Mouse (Mus musculus) midbrain, embryonic 12.5 days (tissue): ENCODE results near the gene Tmem221. TPM values are rescaled to one million over a fixed set of nuclear protein-coding genes. Genes with fewer than 3 reads are reported as not detected.

Source experiments
- ATAC-seq: fragments of 200-750 bp; cut with Nextera tagmentation; 2 replicates; pipeline ENCODE4 v1.8.0; 2017; ENCODE audit warnings: low read depth, moderate TSS enrichment, moderate library complexity; ENCODE audit not compliant: low FRiP score
- H3K27ac ChIP-seq: fragments of 300-500 bp; sonication (generic); replicated peaks from 2 replicates; pipeline ENCODE4 v1.5.1; 2016; ENCODE audit warnings: mild to moderate bottlenecking
- H3K27me3 ChIP-seq: fragments of 300-500 bp; sonication (generic); 2 replicates; pipeline ENCODE4 v1.6.1; 2016; ENCODE audit warnings: mild to moderate bottlenecking
- H3K36me3 ChIP-seq: fragments of 300-500 bp; sonication (generic); 2 replicates; pipeline ENCODE4 v1.6.1; 2016
- H3K4me1 ChIP-seq: fragments of 300-500 bp; sonication (generic); 2 replicates; pipeline ENCODE4 v1.6.1; 2016
- H3K4me2 ChIP-seq: fragments of 300-500 bp; sonication (generic); replicated peaks from 2 replicates; pipeline ENCODE4 v1.6.1; 2016; ENCODE audit warnings: mild to moderate bottlenecking, moderate library complexity
- H3K4me3 ChIP-seq: fragments of 300-500 bp; sonication (generic); 2 replicates; pipeline ENCODE4 v1.5.1; 2016; ENCODE audit warnings: mild to moderate bottlenecking
- H3K9ac ChIP-seq: fragments of 300-500 bp; sonication (generic); replicated peaks from 2 replicates; pipeline ENCODE4 v1.6.1; 2016; ENCODE audit warnings: mild to moderate bottlenecking, moderate library complexity
- H3K9me3 ChIP-seq: fragments of 300-500 bp; sonication (generic); 2 replicates; pipeline ENCODE4 v1.6.1; 2016; ENCODE audit warnings: mild to moderate bottlenecking
- WGBS: fragments of 180-500 bp; shearing (Covaris S2); methylation state at CpG from one replicate; pipeline ENCODE4 v1.1.7; 2016; 5-methylcytosine and 5-hydroxymethylcytosine counted together
- polyA plus RNA-seq: library from polyadenylated mRNA; unstranded; fragments of >200 nt; fragmentation: Nextera tagmentation; extraction: Ambion mirVana; gene quantifications from 2 replicates; pipeline ENCODE4 v1.2.1, GENCODE M21; 2016

Tmem221 gene
- polyA plus RNA-seq = 0.14 TPM in 2 replicates

GRCm38 (mm10) chr8:71558071-71558957, at the start of gene Tmem221:
Tmem221 (minus strand) TSS chr8:71558871.
- 6% methylated on average over 70 of the region's 70 CpGs for WGBS
- Histone ChIP-seq H3K9me3 (no peaks in the 10 kb centered on the region), H3K27ac (no peak within 1 kb of the TSS), H3K4me1 (peaks cover 17% of the 10 kb centered on the region), H3K36me3 (no peaks in the 10 kb centered on the region), H3K4me3 (peak within 1 kb of the TSS; percentile 24), H3K4me2 (peak within 1 kb of the TSS; percentile 45), H3K9ac (no peak within 1 kb of the TSS), H3K27me3 (peaks cover 97% of the 10 kb centered on the region)
- 0 out of 2 replicates have a peak, but pooled peaks have one; percentile 7 for ATAC-seq

GRCm38 (mm10) chr8:71604021-71604420, 45.4 kb upstream of the Tmem221 start:
- Histone ChIP-seq H3K9me3 (no peaks in the 10 kb centered on the region), H3K4me3 (no peak overlapping the region), H3K4me1 (peaks cover 15% of the 10 kb centered on the region; the same call in 1 of the 2 replicates), H3K36me3 (0 out of 2 replicates have a peak, but pooled peaks cover 9% of the 10 kb centered on the region), H3K27me3 (peaks cover 65% of the 10 kb centered on the region), H3K4me2 (no peak overlapping the region), H3K9ac (0 out of 2 replicates have a peak overlapping the region, but pooled peaks have one; percentile 11), H3K27ac (no peak overlapping the region)
- WGBS = 57% methylated on average over 7 of the region's 7 CpGs
- ATAC-seq = no peak

DNA sequence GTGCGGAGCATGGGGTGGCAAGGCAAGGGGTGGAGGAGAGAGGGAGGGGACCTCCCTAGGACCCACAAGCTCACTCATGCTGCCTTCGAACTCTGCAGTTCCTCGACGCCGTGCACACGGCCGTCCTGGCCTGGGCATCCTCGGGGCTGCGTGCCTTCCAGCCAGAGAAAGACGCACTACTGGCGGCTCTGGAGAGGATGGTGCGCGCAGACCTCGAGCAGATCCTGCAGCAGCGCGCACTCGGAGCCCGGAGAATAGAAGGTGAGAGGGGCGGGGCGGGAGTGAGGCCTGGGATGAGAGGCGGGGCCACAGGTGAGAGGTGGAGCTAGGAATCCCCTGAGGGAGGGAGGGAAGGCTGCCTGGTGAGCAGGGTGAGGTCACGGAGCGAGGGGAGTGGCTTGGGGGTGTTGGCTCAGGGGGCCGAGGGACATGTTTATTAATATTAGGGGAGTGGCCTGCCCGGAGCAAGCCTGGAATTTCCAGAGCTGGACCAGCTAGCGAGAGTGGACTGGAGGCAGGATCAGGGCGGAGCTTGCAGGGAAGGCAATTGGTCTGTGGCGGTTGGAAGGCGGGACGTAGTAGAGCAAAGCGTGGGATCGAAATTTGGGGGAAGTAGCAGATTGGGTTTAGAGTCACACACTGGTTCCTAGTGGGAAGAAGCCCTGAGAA, 44.1 kb upstream of the Tmem221 start:
- no peak overlapping the region for H3K27ac ChIP-seq
- H3K9ac ChIP-seq = peak overlapping the region; percentile 28
- H3K4me2 ChIP-seq = peak overlapping the region; percentile 39
- peaks cover 67% of the 10 kb centered on the region for H3K27me3 ChIP-seq
- H3K4me1 ChIP-seq = peaks cover 15% of the 10 kb centered on the region; the same call in 1 of the 2 replicates
- H3K4me3 ChIP-seq = peak overlapping the region; percentile 28
- ATAC-seq = peak; percentile 52
- H3K36me3 ChIP-seq = 0 out of 2 replicates have a peak, but pooled peaks cover 9% of the 10 kb centered on the region
- 1% methylated on average over 32 of the region's 32 CpGs for WGBS
- no peaks in the 10 kb centered on the region for H3K9me3 ChIP-seq

- Histone ChIP-seq H3K27ac (no peak overlapping the region), H3K27me3 (peaks cover 67% of the 10 kb centered on the region), H3K4me3 (peak overlapping the region; percentile 28), H3K9ac (peak overlapping the region; percentile 15), H3K36me3 (0 out of 2 replicates have a peak, but pooled peaks cover 9% of the 10 kb centered on the region), H3K4me1 (peaks cover 15% of the 10 kb centered on the region; the same call in 1 of the 2 replicates), H3K4me2 (peak overlapping the region; percentile 39), H3K9me3 (no peaks in the 10 kb centered on the region)
- 4% methylated on average over 59 of the region's 65 CpGs for WGBS
- peak; percentile 23; the same call in 1 of the 2 replicates for ATAC-seq
Measured at GRCm38 (mm10) chr8:71601939-71602665, 43.4 kb upstream of the Tmem221 start.

DNA sequence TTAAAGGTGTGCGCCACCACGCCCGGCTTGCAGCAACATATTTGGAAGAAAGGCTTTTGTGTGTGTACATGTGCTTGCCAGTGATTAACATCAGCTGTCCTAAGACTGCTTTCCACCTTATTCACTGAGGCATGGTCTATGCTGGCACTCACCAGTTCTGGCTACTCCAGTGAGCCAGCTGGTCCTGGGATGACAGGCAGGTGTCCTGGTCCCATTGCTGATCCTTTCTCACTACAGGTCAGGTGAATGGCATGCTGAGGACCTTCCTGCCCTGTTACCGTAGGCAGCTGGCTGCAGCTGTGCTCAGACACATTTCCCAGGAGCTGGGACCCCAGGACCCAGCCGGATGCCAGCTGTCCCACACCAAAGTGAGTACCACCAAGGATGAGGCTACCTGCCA, 40.2 kb upstream of the Tmem221 start:
- H3K9ac ChIP-seq = no peak overlapping the region
- no peaks in the 10 kb centered on the region for H3K9me3 ChIP-seq
- H3K4me3 ChIP-seq = no peak overlapping the region
- ATAC-seq = no peak
- 0 out of 2 replicates have a peak, but pooled peaks cover 9% of the 10 kb centered on the region for H3K36me3 ChIP-seq
- H3K4me2 ChIP-seq = no peak overlapping the region
- H3K27ac ChIP-seq = no peak overlapping the region
- 95% methylated on average over 5 of the region's 5 CpGs for WGBS
- peaks cover 50% of the 10 kb centered on the region for H3K27me3 ChIP-seq
- H3K4me1 ChIP-seq = peaks cover 21% of the 10 kb centered on the region

DNA sequence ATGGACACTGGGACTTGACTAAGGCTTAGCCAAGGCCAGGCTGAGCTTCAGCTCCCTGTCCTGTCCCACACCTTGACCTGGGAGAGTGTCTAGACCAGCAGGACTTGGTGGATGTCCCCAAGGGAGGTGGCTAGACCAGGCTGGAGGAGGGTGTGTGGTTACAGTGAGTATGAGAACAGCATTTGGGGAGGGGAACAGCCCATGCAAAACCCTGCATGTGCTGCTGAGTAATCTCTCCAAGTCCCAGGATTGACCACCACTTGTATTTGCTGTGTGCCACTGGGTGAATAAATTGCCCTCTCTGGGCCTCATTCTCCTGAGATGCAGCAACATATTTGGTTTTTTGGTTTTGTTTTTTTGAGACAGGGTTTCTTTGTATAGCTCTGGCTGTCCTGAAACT, 39.7 kb upstream of the Tmem221 start:
- Histone ChIP-seq H3K4me2 (no peak overlapping the region), H3K27ac (no peak overlapping the region)
- ATAC-seq = no peak

DNA sequence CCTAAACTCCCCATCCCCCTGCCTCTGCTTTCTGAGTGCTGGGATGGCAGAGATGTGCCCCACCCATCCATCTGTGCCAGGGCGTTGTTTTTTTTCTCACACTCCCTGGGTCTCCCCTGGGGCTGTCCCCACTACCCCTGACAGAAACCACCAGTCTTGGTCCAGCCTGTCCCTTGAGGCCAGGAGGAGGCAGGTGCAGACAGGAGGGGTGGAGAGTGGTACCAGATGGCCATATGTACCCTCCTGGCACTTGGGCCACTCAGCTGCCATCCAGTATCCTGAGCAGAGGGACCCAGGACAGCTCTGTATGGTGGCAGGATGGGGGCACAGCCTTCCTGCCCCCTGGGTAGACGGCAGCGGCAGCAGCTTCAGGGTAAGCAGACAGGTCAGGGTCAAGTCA, 38.8 kb upstream of the Tmem221 start, which contains the start of gene Fam129c:
Fam129c (plus strand) TSS at position 198 of the 400 bp plus-strand sequence.
- H3K4me3 ChIP-seq = no peak within 1 kb of the TSS
- ATAC-seq = no peak
- no peak within 1 kb of the TSS for H3K27ac ChIP-seq
- H3K9ac ChIP-seq = no peak within 1 kb of the TSS
- H3K4me1 ChIP-seq = peaks cover 26% of the 10 kb centered on the region
- peaks cover 36% of the 10 kb centered on the region for H3K27me3 ChIP-seq
- WGBS = 91% methylated on average over 3 of the region's 3 CpGs
- H3K36me3 ChIP-seq = 0 out of 2 replicates have a peak, but pooled peaks cover 9% of the 10 kb centered on the region
- no peaks in the 10 kb centered on the region for H3K9me3 ChIP-seq
- H3K4me2 ChIP-seq = no peak within 1 kb of the TSS

More for the DNA sequence above, 39.7 kb upstream of the Tmem221 start:
- Histone ChIP-seq H3K4me3 (no peak overlapping the region), H3K36me3 (0 out of 2 replicates have a peak, but pooled peaks cover 9% of the 10 kb centered on the region), H3K4me1 (peaks cover 26% of the 10 kb centered on the region), H3K27me3 (peaks cover 45% of the 10 kb centered on the region), H3K9ac (no peak overlapping the region), H3K9me3 (no peaks in the 10 kb centered on the region)

- Histone ChIP-seq H3K36me3 (0 out of 2 replicates have a peak, but pooled peaks cover 9% of the 10 kb centered on the region), H3K27ac (no peak overlapping the region), H3K4me2 (no peak overlapping the region), H3K4me3 (no peak overlapping the region), H3K27me3 (peaks cover 29% of the 10 kb centered on the region), H3K4me1 (peaks cover 20% of the 10 kb centered on the region), H3K9ac (no peak overlapping the region), H3K9me3 (no peaks in the 10 kb centered on the region)
- no peak for ATAC-seq
- WGBS = 83% methylated on average over 4 of the region's 4 CpGs
Measured at GRCm38 (mm10) chr8:71596798-71597197, 38.1 kb upstream of the Tmem221 start.

GRCm38 (mm10) chr8:71596384-71596783, 37.7 kb upstream of the Tmem221 start:
- no peak overlapping the region for H3K4me3 ChIP-seq
- 62% methylated on average over 6 of the region's 6 CpGs for WGBS
- no peaks in the 10 kb centered on the region for H3K9me3 ChIP-seq
- H3K4me2 ChIP-seq = no peak overlapping the region
- ATAC-seq = no peak
- no peak overlapping the region for H3K9ac ChIP-seq
- peaks cover 25% of the 10 kb centered on the region for H3K27me3 ChIP-seq
- peaks cover 20% of the 10 kb centered on the region for H3K4me1 ChIP-seq
- 0 out of 2 replicates have a peak, but pooled peaks cover 9% of the 10 kb centered on the region for H3K36me3 ChIP-seq
- no peak overlapping the region for H3K27ac ChIP-seq

GRCm38 (mm10) chr8:71595862-71596261, 37.2 kb upstream of the Tmem221 start:
- Histone ChIP-seq H3K27me3 (peaks cover 20% of the 10 kb centered on the region), H3K4me1 (peaks cover 25% of the 10 kb centered on the region), H3K9me3 (no peaks in the 10 kb centered on the region), H3K27ac (no peak overlapping the region), H3K36me3 (0 out of 2 replicates have a peak, but pooled peaks cover 9% of the 10 kb centered on the region), H3K9ac (no peak overlapping the region), H3K4me2 (no peak overlapping the region), H3K4me3 (peak overlapping the region; percentile 10; the same call in 1 of the 2 replicates)
- ATAC-seq = peak; percentile 29
- WGBS = 6% methylated on average over 27 of the region's 27 CpGs

- Histone ChIP-seq H3K9ac (no peak overlapping the region), H3K4me1 (peaks cover 27% of the 10 kb centered on the region), H3K4me2 (no peak overlapping the region), H3K27me3 (peaks cover 14% of the 10 kb centered on the region), H3K4me3 (no peak overlapping the region), H3K36me3 (no peaks in the 10 kb centered on the region), H3K27ac (no peak overlapping the region), H3K9me3 (no peaks in the 10 kb centered on the region)
- no peak for ATAC-seq
- WGBS = 93% methylated on average over 4 of the region's 4 CpGs
Measured at GRCm38 (mm10) chr8:71594324-71594722, 35.7 kb upstream of the Tmem221 start.
